Mouse (Mus musculus) mesoderm, embryonic 11.5 days (tissue): ENCODE measurements around the gene BC067074.
A peak's percentile ranks its signal among the peaks of the same experiment; 100 is the strongest.
"Not testable (repeated sequence)": the region's sequence is repeated elsewhere in the genome, so short reads cannot be mapped to it uniquely, and the experiment has no call there.

ENCODE experiments used
- DNase-seq: peaks from one replicate; pipeline ENCODE4 v3.0.0-alpha.2; 2012; ENCODE audit warnings: low read depth, low spot score

The BC067074 gene

GRCm38 (mm10) chr13:113292975-113293706 lies at the start of gene BC067074:
BC067074 (plus strand) TSS chr13:113293159.
- peak; percentile 51 for DNase-seq

- DNase-seq, result no peak
Measured at GRCm38 (mm10) chr13:113245025-113245424, 47.9 kb upstream of the BC067074 start.

GRCm38 (mm10) chr13:113252580-113252979 lies 40.4 kb upstream of the BC067074 start:
- not testable (repeated sequence) for DNase-seq

DNA sequence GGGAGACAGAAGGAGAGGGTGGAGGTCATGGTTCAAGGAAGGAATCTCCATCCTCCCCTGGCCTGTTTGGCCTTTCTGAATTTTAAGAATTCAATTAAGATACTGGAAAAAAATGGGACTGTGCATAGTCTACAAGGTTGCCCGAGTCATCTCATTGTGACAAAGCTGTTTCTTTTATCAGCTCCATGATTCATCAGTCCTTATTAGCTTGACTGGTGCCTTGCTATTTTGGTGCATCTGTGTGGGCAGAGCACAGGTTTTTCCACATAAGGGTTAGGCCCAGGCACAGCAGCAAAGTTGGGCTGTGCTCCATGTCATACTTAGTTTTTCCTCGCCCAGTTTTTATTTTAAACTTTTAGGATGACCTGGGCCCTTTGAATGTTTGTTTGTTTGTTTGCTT lies 36.2 kb upstream of the BC067074 start:
- DNase-seq, result no peak

GRCm38 (mm10) chr13:113257190-113257589 lies 35.8 kb upstream of the BC067074 start:
- DNase-seq, result no peak

GRCm38 (mm10) chr13:113259237-113259636 lies 33.7 kb upstream of the BC067074 start:
- DNase-seq, result no peak

GRCm38 (mm10) chr13:113262822-113263221 lies 30.1 kb upstream of the BC067074 start:
- no peak for DNase-seq

DNA sequence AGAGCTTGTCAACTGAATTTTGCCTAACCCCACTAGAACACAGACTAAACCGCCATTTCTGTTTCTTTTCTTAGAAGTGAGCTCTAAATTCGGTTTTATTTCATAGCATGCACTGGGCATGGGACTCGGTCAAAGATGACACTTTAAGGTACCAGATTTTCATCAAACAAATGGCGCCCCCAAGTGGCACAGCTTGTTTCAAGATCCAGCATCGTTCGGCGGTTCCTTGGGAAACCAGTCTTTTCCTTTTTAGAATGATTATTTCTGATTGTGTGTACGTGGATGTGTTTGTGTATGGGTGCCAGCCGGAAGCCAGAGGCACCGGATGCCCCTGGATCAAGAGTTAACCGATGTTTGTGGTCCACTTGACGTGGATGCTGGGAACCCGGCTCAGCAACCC lies 27.7 kb upstream of the BC067074 start:
- peak; percentile 37 for DNase-seq

- peak; percentile 80 for DNase-seq
Measured at GRCm38 (mm10) chr13:113266495-113266951, 26.4 kb upstream of the BC067074 start.

DNA sequence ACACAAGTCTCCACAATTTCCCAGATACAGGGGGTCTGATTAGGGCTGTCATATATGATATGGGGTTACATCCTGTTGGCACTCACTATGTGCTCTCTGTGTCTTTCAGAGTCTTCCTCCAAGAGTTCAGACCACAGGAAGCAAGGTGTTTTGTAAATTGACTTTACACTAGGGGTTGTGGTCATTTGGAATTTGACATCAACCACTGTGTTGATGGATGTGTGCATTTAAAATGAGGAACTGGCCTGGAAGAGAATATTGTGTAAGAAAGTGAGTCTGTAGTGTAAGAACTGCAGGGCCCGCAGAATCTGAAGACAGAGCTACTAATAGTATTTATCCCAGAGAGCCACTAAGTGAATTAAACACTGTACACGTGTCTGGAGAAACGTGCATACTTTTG lies 25.8 kb upstream of the BC067074 start:
- no peak for DNase-seq

DNA sequence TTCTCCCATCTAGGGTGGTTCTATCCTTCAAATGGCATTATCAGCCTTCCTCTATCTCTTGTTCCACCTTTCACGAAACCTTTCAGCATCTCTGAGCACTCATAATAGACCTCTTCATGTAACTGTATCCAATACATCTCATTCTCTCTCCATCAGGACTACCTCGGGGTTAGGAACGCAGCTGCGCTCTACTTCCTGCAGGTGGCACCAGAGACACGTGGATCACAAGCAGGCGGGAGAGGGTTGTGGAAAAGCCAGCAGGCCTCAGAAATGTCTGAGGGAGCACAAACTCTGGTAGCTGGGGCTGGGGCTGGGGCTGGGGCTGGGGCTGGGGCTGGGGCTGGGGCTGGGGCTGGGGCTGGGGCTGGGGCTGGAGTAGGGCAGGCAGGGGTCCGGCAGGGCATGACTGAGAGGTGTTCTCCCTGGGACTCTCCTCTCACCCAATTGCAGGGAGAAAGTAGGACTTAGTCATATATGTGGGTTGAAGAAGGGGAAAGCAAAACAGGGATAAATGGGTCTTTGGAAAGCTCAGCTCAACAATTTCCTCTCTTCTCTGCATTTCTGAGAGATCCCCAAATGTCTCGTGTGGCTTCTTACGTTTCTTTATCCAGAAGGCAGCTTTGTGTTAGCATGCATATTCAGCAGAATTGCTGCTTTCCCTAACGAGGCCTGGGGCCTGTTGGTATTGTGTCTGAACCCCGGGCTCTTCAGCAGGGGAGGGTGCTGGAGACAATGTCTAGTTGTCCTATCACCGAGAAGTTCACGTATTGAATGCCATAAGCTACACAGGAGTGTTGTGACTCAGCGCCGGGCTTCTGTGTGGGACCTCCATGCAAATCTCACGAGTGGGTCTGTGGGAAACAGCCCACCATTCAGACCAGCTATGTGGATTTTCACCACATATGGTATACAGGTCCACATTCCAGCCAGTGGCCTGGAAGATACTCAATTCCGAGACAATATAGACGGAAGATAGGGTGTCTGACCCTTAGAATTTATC lies 22.9 kb upstream of the BC067074 start:
- peak; percentile 87 for DNase-seq

- no peak for DNase-seq
Measured at GRCm38 (mm10) chr13:113271189-113271588, 21.8 kb upstream of the BC067074 start.

DNA sequence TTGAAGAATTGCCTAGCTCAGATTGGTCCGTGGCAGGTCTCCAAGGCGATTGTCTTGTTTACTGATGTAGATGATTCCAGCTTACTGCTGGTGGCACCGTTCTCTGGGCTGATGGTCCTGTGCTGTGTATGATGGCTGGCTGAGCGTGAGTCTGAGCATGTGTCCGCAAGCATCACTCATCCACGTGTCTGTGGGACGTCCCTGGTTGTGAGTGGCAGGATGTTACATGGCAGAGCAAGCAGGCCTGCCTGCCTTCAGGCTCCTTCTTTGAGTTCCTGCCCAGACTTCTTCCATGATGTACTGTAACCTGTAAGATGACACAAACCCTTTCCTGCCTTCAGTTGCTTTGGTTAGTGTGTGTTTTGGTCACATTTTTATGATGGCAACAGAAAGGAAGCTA lies 5.8 kb upstream of the BC067074 start:
- DNase-seq, result no peak

DNA sequence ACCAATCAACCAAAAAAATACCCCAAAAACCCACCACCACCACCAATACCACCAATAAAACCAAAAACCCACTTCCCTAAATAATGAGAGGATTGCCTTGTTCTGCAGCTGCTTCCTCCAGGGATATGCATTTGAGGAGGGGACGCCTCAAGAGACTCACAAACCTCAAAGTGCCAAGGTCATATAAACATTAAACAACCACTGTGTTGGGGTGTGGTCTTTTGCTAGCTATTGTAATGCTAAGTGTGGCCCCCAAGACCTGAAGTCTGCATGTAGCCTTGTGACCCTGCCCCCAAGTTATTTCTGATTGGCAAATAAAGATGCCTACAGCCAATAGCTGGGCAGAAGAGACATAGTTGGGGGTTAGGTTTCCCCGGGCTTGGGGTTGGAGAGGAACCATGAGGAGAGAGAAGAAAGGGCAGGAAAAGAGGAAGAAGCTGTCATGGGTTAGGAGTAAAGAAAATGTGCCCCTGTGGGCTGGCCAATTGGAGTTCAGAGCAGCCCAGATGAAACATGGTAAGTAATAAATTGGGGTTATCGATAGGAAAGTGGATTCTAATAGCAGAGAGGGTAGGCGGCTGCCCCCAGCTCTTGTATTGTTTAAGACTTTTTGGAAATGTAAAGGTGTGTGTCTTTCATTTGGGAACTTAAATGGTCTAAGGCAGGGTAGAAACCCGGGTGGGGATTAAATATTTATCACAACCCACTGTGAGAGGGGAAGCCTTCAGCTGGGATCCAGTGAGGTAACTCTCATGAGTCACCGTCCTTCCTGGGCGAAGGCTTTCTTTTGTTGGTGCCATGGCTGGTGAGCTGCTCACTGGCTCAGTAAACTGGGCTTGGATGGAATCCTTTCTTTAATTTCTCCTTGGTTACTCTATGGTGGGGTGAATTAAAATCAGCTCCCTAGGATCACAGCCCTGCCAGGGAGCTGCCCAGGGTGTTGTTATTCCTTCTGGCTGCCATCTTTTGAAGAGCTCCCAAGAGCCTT lies 4.5 kb upstream of the BC067074 start:
- no peak for DNase-seq

DNA sequence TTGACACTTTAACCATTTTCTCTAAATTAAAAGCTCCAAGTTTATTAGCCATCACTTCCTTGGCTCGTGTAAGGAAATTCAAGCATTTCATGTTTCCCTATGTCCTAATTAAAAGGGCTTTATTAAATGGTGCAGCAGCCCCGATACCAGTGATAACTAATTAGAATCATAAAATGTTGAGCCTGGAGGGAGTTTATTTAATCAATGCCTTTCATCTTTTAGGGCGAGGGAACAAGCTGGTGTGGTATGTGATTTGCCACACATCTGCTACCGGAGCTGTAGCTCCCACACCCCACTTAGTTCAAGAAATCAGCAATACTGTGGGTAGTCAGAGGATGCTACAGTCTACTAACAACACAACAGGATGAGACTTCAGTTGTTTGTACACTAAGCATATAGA lies 3.2 kb upstream of the BC067074 start:
- DNase-seq, result no peak

DNA sequence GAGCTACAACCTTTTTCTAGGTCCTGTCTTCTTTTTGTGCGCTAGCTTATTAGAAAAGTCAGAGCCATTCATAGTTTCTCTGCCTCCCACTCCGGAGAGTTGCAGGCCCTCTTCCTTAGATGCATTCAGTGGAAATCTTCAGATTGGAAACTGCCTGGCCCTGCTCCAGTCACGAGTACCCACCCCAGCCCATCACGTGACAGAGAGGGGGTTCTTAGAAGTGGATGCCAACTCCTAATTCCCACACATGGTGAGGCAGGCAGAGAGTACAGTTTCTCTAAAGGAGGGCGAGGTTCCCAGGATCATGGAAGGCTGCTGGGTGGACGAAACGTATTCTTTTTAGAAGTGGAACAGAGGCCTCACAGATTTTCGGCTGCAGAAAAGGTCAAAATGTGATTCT lies 958 bp upstream of the BC067074 start:
- DNase-seq, result no peak

GRCm38 (mm10) chr13:113293707-113294432 lies 911 bp downstream of the BC067074 start:
- DNase-seq, result no peak

GRCm38 (mm10) chr13:113295817-113296485 lies 3.0 kb downstream of the BC067074 start:
- no peak for DNase-seq

GRCm38 (mm10) chr13:113306581-113306980 lies 13.6 kb downstream of the BC067074 start:
- DNase-seq, result no peak

DNA sequence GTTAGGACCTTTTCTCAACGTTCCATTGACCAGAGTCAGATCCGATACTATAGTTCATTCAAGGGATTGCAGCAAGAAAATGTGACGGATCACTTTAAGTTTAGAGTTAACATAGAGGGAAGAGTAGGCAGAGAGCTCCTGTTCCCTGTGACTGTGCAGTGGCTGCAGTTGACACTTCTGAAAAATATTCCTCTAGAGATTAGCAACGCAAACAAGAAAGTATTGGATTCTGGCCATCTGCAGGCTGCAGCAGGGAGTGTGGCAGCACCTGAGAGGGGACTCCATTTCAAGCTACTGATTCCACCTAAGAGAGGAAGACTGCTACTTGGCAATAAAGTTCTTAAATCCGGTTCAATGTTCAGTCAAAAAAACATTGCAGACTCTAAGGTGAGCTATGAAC lies 26.6 kb downstream of the BC067074 start:
- no peak for DNase-seq
